Mouse (Mus musculus): ENCODE measurements around the gene Slc6a9.
A peak's percentile ranks its signal among the peaks of the same experiment; 100 is the strongest.

Gene Slc6a9

GRCm38 (mm10) chr4:117878301-117878700 lies 44.0 kb downstream of the Slc6a9 start:
- no peak for DNase-seq (ENCODE audit: low read depth, low spot score)

DNA sequence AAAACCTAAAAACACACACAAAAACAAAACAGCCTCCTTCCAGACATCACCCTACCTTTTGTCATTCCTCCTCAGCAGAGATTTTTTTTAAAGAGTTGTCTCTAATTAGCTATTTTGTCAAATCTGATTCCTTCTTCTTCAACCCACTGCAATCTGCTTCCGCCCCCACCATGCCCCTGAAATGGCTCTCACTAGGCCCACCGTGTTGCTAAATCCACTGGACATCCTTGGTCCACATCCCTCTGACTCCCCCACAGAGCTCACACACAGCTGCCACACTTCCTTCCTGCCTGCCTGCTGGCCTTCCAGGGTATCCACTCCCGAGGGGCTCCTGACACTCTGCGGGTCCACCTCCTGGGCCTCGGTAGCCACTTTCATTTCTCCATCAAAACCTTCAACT lies 44.4 kb downstream of the Slc6a9 start:
- no peak for DNase-seq (ENCODE audit: low read depth, low spot score)

DNA sequence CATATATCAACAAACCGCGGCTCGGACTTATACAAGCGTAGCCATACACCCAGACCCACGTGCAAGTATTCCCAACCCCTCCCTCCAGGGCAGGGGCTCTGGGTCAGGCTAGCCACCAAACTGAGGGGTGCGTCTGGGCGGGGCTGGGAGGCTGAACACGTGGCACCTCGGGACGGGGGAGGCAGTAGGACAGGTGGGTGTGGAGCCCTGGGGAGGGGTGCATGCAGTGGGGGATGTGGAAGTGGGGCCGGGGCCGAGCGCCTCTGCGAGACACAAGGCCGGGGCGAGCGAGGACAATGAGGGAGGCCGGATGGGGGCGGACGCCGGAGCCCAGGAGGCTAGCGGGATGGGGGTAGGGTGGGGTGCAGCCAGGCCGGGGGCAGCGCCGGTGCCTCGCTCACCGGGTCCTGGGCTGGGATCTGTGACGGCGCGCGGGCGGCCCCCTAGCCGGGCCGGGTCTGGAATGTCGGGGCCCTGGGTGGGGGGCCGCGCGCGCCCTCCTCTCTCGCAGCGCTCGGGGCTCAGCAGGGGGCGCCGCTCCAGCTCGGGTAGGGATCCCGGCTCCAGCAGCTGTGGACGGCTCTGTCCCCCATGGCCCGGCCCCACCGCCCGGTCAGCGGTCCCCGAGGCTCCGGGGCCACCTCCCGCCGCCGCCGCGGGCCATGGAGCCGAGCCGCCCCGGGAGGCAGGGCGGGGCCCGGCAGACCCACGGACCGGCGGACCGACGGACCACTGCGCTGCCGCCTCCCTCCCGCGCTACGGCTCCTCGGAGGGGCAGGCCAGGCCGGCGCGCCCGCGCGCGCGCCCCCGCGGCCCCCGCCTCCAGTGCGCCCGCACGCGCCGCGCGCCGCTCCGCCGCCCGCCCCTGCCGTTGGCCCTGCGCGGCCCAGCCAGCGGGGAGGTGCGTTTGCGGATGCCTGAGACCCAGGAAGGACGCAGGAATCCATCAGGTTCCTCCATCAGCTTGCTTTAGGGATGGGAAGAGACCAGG lies 48.7 kb downstream of the Slc6a9 start, which contains the start of gene B4galt2:
TSS of gene B4galt2 (minus strand) at position 787 of the 991 bp plus-strand sequence.
- peak; percentile 54 for DNase-seq (ENCODE audit: low read depth, low spot score)

DNA sequence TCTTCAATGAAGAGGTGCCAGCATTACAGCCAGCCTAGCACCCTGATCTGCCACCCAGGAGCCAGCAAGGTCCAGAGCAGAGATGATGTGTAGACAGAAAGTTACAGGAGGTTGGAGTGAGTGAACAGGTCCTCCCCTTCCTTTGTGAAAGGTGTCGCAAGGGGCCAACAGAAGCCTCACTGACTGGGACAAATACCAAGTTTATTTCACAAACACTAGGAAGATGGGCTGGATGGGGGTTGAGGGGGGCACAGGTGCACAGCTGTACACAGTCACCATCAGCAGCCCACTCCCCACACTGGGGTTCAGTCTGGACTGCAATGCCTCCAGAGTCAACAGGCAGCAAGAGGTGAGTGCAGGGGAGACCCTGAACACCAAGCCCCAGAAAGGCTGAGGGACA lies 49.8 kb downstream of the Slc6a9 start:
- DNase-seq (ENCODE audit: low read depth, low spot score) = no peak

- no peak for DNase-seq (ENCODE audit: low read depth, low spot score)
Measured at GRCm38 (mm10) chr4:117885093-117885492, 50.8 kb downstream of the Slc6a9 start.

DNA sequence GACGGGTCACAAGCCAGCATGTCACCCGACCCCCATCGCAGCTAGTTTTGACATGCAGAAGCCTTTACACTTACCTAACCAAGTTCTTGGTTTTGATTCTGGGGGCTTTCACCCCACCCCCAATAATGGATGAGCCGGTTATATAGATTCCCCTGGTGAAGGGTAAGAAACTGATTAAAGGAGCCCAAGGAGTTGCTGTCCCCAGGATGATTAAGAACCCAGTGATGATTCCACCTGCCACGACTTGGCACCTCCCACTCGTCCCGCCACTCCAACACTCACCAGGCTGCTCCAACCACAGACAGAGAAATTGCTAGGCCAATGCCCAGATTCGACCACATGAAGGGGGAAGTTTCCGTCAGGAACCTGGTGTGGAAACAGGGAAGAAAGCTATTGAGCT lies 51.7 kb downstream of the Slc6a9 start:
- DNase-seq (ENCODE audit: low read depth, low spot score) = no peak

- no peak for DNase-seq (ENCODE audit: low read depth, low spot score)
Measured at GRCm38 (mm10) chr4:117886644-117887043, 52.3 kb downstream of the Slc6a9 start.

DNA sequence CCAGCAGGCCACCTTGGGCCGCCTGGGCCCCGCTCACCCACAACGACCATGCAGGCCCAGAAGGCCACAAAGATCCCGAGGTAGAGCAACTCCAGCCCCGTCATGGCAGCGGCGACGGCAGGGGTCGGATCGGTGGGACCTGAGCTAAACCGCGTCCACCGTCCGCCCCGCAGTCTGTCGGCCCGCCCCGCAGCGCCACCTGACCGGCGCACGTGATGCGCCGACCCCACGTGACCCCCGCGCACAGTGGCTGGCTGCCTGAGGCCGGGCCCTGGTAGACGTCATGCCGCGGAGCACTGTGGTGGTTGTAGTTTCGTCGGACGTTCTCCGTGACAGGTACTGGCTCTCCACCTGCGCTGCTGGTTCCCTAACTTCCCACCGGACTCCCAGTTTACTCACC lies 52.8 kb downstream of the Slc6a9 start, which contains the start of gene Atp6v0b:
TSS of gene Atp6v0b (minus strand) at position 201 of the 400 bp plus-strand sequence.
- peak; percentile 91 for DNase-seq (ENCODE audit: low read depth, low spot score)

- DNase-seq (ENCODE audit: low read depth, low spot score) = no peak
Measured at GRCm38 (mm10) chr4:117887920-117888319, 53.6 kb downstream of the Slc6a9 start.

- no peak for DNase-seq (ENCODE audit: low read depth, low spot score)
Measured at GRCm38 (mm10) chr4:117889471-117889870, 55.2 kb downstream of the Slc6a9 start.

GRCm38 (mm10) chr4:117890031-117890430 lies 55.7 kb downstream of the Slc6a9 start:
- no peak for DNase-seq (ENCODE audit: low read depth, low spot score)

DNA sequence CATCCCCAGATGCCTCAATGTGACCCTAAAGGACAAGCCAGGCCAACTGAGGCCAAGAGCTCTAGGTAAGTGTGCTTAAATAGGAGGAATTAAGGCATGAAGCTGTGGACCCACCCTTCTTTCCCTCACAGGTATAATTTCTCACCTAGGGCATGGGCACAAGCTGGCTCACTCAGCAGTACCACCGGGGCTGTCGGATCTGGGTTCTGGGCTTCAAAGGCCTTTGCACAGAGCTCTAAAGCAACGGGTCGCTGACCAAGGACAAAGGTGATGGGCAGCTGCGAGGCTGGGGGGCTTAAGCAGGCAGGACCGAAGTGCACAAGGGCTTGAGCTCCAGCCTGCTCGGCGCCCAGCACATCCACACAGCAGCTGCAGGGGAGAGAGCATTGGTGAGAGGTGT lies 56.4 kb downstream of the Slc6a9 start:
- no peak for DNase-seq (ENCODE audit: low read depth, low spot score)

DNA sequence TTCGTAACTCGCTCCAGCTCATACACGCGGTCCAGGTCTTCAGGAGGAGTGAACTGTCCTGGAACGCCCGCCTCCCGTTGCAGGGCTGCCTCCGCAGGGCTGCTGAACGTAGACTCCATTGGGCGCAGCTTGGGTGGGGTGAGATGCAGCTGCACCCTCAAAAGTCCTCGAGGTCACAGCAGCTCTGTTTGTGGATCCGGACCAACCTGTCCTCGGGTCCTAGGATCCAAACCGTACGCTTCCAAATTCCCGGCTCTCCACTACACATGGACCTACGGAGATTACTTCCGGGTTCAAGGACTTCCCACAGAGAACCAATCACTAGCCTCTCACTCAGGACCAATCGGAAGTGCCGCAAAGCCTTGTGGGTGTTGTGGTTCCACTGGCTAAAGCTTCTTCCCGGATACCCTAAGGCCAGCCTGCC lies 57.4 kb downstream of the Slc6a9 start, which contains the start of gene Dph2:
TSS of gene Dph2 (minus strand) at position 295 of the 424 bp plus-strand sequence.
- peak; percentile 92 for DNase-seq (ENCODE audit: low read depth, low spot score)

GRCm38 (mm10) chr4:117893376-117893775 lies 59.1 kb downstream of the Slc6a9 start:
- DNase-seq (ENCODE audit: low read depth, low spot score) = peak; percentile 71

GRCm38 (mm10) chr4:117894601-117895000 lies 60.3 kb downstream of the Slc6a9 start:
- no peak for DNase-seq (ENCODE audit: low read depth, low spot score)

- DNase-seq (ENCODE audit: low read depth, low spot score) = no peak
Measured at GRCm38 (mm10) chr4:117895339-117895738, 61.0 kb downstream of the Slc6a9 start.

DNA sequence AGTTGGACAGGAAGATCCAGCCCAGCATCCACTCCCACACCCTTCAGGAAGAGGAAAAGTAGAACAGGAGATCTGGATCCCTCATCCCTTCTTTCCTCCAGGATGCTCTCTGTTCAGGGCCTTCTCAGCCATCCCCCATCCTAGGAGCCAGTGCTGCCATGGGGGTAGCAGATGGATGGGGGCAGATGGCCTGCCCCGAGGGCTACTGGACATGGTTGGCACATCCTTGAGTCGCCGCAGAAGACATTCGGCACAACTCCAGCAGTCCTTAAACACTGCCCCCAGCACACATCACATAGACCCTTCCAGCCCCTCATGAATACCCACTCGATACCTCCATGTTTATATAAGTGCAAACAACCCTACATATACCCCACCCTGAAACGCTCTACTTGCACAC lies 61.7 kb downstream of the Slc6a9 start:
- no peak for DNase-seq (ENCODE audit: low read depth, low spot score)

DNA sequence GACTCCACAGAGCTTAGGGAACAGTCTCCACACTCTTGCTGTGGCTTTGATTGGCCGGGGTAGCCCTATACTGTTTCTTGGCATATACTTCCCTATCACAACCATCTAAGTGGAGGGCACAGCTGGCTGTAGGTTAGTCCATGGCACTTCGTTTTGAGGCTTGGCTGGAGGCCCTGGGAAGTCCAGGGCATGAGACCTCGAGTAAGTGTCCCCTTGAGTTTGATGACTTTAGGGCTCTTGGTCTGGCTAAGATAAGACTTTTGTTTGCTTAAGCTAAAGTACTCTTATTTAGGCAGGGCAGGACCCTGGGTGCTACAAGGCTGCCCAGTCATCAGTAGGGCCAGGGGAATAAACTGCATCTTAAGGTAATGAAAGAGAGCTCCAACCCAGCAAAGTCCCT lies 63.8 kb downstream of the Slc6a9 start:
- no peak for DNase-seq (ENCODE audit: low read depth, low spot score)

DNA sequence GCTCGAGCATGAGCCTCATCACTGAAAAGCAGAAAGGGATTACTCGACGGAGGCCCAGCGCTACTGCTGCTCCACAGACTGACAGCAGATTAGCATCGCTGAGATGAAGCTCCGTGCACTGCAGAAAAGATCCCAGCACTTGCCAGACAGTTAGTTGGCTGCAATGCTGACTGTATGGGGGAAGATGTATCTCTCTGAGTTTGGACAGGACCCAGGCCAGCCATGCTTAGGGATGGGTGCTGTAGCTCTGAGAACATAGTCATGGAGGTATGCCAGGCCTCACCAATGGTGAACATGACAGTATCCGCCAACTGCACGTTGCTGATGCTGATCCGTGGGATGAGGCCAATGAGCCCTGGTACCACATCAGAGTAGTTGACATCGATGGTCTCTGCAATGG lies 69.8 kb downstream of the Slc6a9 start:
- no peak for DNase-seq (ENCODE audit: low read depth, low spot score)

DNA sequence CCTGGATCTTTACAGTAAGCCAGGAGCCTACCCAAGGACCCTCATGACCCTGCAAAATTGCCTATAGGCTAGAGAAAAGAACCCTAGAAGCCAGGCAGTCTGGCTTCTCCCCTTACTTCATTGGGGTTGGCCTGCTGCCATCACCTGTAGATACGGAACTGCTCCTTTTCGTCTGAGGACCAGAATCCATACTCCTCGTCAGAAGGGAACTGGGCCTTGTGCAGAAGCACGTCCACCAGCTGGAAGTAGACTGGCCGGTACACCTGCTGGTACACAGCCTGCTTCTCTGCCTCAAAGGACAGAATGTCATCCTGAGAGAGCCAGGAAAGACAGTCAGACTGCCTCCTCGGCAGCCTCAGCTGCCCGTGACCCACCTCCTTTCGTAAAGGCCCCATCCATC lies 70.5 kb downstream of the Slc6a9 start:
- no peak for DNase-seq (ENCODE audit: low read depth, low spot score)

GRCm38 (mm10) chr4:117906196-117906595 lies 71.9 kb downstream of the Slc6a9 start:
- DNase-seq (ENCODE audit: low read depth, low spot score) = no peak

GRCm38 (mm10) chr4:117908834-117909453 lies 74.6 kb downstream of the Slc6a9 start:
- DNase-seq (ENCODE audit: low read depth, low spot score) = no peak
